Mouse (Mus musculus): ENCODE measurements around the gene Parp14.

DNA sequence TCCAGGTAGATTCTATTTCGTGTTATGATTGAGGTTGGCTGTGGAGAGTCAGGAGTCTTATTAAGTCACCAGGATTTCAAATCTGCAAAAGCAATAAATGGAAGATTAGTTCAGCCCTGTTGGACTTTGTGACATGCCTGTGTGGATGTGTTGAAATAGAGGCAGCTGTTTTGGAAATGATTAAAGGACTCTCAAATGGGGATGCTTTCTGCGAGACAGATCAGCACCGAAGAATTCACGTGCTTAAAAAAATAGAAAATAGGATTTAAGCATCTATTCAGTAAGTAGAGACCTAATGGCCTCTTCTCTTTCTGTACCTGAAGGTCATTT is 63.7 kb downstream of the Parp14 start:
- TF ChIP-seq CTCF (IDR thresholded peaks at IDR 0.05; ENCODE audit: low read depth): no peak
- TF ChIP-seq EP300 (IDR thresholded peaks at IDR 0.05; ENCODE audit: low read depth): no peak

Measured in liver, postnatal 0 days (tissue).